Mouse (Mus musculus) hindbrain, embryonic 16.5 days (tissue): ENCODE results near the gene Phtf2. TPM values are rescaled to one million over a fixed set of nuclear protein-coding genes. Genes with fewer than 3 reads are reported as not detected.

Experiments used
- ATAC-seq: fragments of 200-750 bp; cut with Nextera tagmentation; 2 replicates; pipeline ENCODE4 v1.8.0; 2017; ENCODE audit warnings: moderate TSS enrichment, moderate library complexity
- H3K27ac ChIP-seq: fragments of 300-500 bp; sonication (generic); 2 replicates; pipeline ENCODE4 v1.5.1; 2014; ENCODE audit warnings: low read depth, mild to moderate bottlenecking, control low read depth, low read length, moderate library complexity
- H3K27me3 ChIP-seq: fragments of 300-500 bp; sonication (generic); replicated peaks from 2 replicates; pipeline ENCODE4 v1.6.1; 2014; ENCODE audit warnings: low read length; ENCODE audit not compliant: control insufficient read depth, insufficient read depth
- H3K36me3 ChIP-seq: fragments of 300-500 bp; sonication (generic); 2 replicates; pipeline ENCODE4 v1.6.1; 2014; ENCODE audit warnings: mild to moderate bottlenecking, low read length, moderate library complexity, mixed read lengths; ENCODE audit not compliant: control insufficient read depth, insufficient read depth
- H3K4me1 ChIP-seq: fragments of 300-500 bp; sonication (generic); 2 replicates; pipeline ENCODE4 v1.6.1; 2014; ENCODE audit warnings: low read depth, low read length; ENCODE audit not compliant: control insufficient read depth, insufficient read depth
- H3K4me2 ChIP-seq: fragments of 300-500 bp; sonication (generic); 2 replicates; pipeline ENCODE4 v1.6.1; 2014; ENCODE audit warnings: mild to moderate bottlenecking, low read length, control low read depth, moderate library complexity
- H3K4me3 ChIP-seq: fragments of 300-500 bp; sonication (generic); 2 replicates; pipeline ENCODE4 v1.5.1; 2014; ENCODE audit warnings: mild to moderate bottlenecking, low read length, control low read depth, moderate library complexity
- H3K9ac ChIP-seq: fragments of 300-500 bp; sonication (generic); 2 replicates; pipeline ENCODE4 v1.6.1; 2014; ENCODE audit warnings: low read depth, mild to moderate bottlenecking, control low read depth, low read length, moderate library complexity
- H3K9me3 ChIP-seq: fragments of 300-500 bp; sonication (generic); 2 replicates; pipeline ENCODE4 v1.6.1; 2014; ENCODE audit warnings: mild to moderate bottlenecking, low read length, moderate library complexity; ENCODE audit not compliant: control insufficient read depth
- WGBS: fragments of 180-500 bp; shearing (Covaris S2); extraction: QIAGEN DNeasy Blood & Tissue Kit; methylation state at CpG from one replicate; pipeline ENCODE4 v1.1.7; 2014; 5-methylcytosine and 5-hydroxymethylcytosine counted together
- polyA plus RNA-seq: library from polyadenylated mRNA; unstranded; fragments of >200 nt; fragmentation: Nextera tagmentation; extraction: Ambion mirVana; gene quantifications from 2 replicates; pipeline ENCODE4 v1.2.1, GENCODE M21; 2015

Phtf2 gene
- polyA plus RNA-seq, 1 experiment from 2014 or later, result 23.9 TPM

DNA sequence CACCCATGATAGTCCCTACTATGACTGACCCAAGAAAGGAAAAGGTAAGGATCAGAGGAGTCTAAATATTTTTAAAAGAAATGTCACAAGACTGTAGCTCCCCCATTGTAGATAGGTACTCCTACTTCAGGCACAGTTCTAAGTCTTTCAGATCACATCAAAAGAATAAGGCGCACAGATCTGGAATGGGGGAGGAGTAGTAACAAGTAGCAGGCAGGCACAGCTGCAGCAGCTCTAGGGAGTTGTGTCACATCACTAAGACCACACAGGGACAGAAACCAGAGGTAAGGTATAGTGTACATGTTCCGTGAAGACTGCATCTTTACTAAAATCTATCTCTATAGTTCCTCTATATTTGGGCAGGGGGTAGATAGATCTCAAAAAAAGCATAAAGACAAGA, 29.8 kb upstream of the Phtf2 start:
- Histone ChIP-seq H3K36me3 (no peaks in the 10 kb centered on the region), H3K4me3 (no peak overlapping the region), H3K27me3 (no peaks in the 10 kb centered on the region), H3K4me2 (no peak overlapping the region), H3K27ac (no peak overlapping the region), H3K9me3 (no peaks in the 10 kb centered on the region), H3K4me1 (no peaks in the 10 kb centered on the region), H3K9ac (no peak overlapping the region)
- ATAC-seq, result no peak
- 92% methylated on average over 2 of the region's 2 CpGs for WGBS

DNA sequence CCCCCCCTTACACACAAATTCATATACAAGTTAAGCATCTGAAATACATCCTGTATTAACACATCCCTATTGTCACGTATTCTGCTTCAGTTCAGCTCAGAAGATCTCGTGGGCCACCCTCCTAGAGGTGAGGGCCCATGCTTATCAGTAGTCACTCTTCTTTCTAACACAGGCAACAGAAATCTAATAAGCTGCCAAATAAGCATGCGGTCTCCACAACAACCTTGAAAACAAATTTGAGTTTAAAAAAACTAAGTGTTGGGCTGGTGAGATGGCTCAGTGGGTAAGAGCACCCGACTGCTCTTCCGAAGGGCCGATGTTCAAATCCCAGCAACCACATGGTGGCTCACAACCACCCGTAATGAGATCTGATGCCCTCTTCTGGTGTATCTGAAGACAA, 24.3 kb upstream of the Phtf2 start:
- ATAC-seq, result no peak
- 95% methylated on average over 7 of the region's 7 CpGs for WGBS

DNA sequence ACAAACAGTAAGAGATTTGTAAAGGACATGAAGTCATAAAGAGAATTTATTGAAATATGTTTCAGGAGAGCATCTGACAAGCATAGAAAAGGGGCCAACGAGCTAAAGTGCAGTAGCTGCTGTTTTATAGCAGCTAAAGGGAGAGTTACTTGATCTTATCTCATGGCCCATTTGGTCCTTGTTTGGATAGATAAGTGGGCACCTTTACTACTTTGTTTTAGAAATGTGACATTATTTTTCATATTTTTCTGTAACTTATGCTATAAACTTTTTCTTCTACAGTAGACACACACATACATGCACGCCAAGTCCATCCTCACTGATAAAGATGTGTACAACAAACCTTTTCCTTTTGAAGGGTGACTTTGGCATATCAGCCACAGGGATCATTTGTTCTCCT, 23.5 kb upstream of the Phtf2 start:
- Histone ChIP-seq H3K27ac (no peak overlapping the region), H3K4me2 (no peak overlapping the region), H3K9ac (no peak overlapping the region), H3K36me3 (no peaks in the 10 kb centered on the region; the same call in 1 of the 2 replicates), H3K9me3 (no peaks in the 10 kb centered on the region), H3K4me3 (no peak overlapping the region), H3K4me1 (no peaks in the 10 kb centered on the region), H3K27me3 (no peaks in the 10 kb centered on the region)
- no peak for ATAC-seq
- WGBS, result 98% methylated on average over 2 of the region's 2 CpGs

More for the DNA sequence above, 24.3 kb upstream of the Phtf2 start:
- Histone ChIP-seq H3K4me1 (no peaks in the 10 kb centered on the region), H3K4me3 (no peak overlapping the region), H3K9ac (no peak overlapping the region), H3K27me3 (no peaks in the 10 kb centered on the region), H3K36me3 (no peaks in the 10 kb centered on the region), H3K9me3 (no peaks in the 10 kb centered on the region), H3K4me2 (no peak overlapping the region), H3K27ac (no peak overlapping the region)

DNA sequence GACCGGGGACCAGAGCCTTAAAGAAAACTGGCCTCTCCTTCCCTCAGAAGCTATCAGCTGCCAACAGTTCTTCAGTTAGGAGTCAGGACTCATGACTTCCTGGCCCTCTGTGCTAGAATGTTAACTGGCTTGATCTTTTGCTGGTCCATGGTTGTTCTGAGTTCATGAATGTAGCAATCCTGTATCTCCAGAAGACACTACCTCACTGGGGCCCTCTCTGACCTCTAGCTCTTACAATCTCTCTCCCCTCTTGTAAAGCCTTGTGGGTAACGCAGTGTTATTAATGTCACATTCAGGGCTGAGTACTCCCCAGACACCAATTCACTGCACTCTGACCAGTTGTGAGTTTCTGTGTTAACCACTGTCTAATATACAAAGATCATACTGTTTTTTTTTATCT, 22.7 kb upstream of the Phtf2 start:
- Histone ChIP-seq H3K27me3 (no peaks in the 10 kb centered on the region), H3K4me2 (no peak overlapping the region), H3K9ac (no peak overlapping the region), H3K36me3 (no peaks in the 10 kb centered on the region; the same call in 1 of the 2 replicates), H3K4me3 (no peak overlapping the region), H3K27ac (no peak overlapping the region), H3K9me3 (no peaks in the 10 kb centered on the region), H3K4me1 (no peaks in the 10 kb centered on the region)
- WGBS, result 79% methylated on average over 2 of the region's 2 CpGs
- no peak for ATAC-seq

DNA sequence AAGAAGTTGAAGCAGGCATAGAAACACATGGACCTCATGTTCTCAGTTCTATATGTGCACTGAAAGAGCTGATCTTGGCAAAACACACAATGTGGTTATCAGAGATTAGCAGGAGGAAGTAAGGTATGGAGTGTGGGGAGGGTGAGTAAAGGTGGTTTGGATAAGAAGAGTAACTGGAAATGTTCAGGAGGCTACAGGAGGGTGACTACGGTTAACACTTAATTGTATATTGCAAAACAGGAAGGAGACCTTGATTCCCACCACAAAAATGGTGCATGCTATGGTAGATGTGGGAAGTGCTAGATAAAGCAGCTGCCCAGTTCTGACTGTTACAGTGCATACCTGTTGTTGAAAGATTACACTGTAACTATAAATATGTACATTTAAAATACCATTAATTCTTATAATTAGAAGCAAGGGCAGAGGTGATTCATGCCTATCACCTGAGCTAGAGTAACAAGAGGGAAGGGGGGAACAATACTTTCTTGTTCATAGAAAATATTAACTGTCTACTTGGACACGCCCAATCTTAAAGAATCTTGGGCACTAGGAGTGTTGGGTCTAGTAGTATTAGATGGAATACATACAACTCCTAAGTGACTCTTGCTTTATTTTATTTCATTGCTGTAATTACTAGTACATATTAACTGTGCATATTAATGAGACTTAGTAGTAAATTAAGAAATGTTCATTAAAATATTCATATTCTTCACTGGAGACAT, 15.7 kb upstream of the Phtf2 start:
- ATAC-seq, result no peak
- Histone ChIP-seq H3K9ac (no peak overlapping the region), H3K36me3 (peaks cover 5% of the 10 kb centered on the region), H3K4me1 (no peaks in the 10 kb centered on the region), H3K4me3 (no peak overlapping the region), H3K27me3 (no peaks in the 10 kb centered on the region), H3K4me2 (no peak overlapping the region), H3K27ac (no peak overlapping the region), H3K9me3 (no peaks in the 10 kb centered on the region)
- 98% methylated on average over 2 of the region's 2 CpGs for WGBS

DNA sequence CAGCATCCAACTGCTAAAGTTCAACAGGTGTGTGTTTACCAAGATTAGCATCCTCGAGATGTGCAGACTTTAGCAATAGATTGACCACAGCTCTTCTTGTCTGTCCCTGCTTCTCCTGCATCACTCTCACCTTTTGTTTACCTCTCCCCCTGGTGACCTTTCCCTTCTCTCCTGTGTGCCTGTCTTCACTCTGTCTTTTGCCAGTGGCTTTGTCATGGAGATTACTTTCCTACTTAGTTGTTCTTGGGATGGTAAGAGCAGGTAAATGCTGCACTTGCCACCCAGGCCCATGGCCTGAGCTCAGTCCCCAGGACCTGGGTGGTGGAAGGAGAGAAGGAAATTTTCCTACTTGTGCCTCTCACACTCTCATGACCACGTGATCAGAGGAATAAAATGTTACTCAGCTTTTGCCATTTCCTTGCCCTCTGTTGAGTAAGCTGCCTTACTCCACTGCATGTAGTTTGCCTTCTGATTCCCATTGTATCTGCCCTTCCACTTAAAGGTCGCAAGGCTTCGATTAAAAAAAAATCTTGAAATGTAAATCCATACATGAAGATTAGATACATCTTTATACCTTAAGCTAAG, 2.2 kb upstream of the Phtf2 start:
- Histone ChIP-seq H3K36me3 (peaks cover 4% of the 10 kb centered on the region; the same call in 1 of the 2 replicates), H3K9ac (no peak overlapping the region), H3K9me3 (no peaks in the 10 kb centered on the region), H3K4me1 (peaks cover 19% of the 10 kb centered on the region), H3K4me3 (no peak overlapping the region), H3K4me2 (peak overlapping the region; percentile 36), H3K27me3 (no peaks in the 10 kb centered on the region), H3K27ac (no peak overlapping the region)
- no peak for ATAC-seq
- 83% methylated on average over 4 of the region's 4 CpGs for WGBS

DNA sequence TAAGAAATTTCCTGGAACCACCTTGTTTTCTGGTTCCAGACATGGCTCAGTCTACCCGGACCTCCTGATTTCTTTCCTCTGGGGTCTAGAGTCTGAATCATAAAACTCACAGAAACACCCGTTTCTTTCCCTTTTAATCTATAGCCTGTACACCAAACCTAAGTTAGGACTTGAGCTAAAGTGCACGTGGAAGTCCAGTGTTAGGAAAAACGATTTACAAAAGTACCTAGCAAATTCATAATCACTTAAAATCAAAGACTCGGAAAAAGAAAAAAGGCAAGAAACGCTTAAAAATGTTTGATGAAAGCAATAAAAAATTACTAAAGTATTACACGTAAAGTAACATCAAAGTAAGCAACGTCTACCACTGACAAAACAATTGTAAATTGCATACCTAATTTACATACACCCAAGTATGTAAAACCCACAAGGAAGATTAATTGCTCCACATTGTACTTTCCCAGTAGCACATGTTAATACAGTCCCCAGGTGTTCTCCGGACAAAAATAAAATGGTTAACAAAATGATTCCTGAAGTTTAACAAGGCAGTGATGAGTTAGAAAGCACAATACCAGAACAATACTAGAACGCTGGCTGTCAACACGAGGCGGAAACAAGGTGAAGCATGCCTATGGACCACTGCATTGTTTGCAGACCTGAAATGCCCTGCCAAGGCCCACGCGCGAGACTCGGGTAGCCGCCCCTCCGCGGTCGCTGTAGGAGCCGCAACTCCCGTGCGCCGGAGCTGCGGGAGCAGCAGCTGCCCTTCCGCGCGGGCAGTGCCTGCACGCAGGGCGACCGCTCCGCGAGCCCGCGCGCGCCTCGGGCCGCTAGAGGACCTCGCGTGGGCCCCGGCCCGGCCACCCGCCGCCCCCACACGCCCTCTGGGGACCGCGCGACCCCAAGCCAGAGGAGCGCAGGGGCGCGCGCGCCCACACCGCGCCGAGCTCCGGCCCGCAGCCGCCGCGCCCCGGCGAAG, 838 bp downstream of the Phtf2 start:
- H3K9ac ChIP-seq, result peak overlapping the region; percentile 91
- H3K9me3 ChIP-seq, result no peaks in the 10 kb centered on the region
- H3K36me3 ChIP-seq, result no peaks in the 10 kb centered on the region
- no peaks in the 10 kb centered on the region for H3K27me3 ChIP-seq
- peak overlapping the region; percentile 88 for H3K4me3 ChIP-seq
- peak overlapping the region; percentile 97 for H3K27ac ChIP-seq
- ATAC-seq, result no peak
- WGBS, result 2% methylated on average over 34 of the region's 64 CpGs
- H3K4me1 ChIP-seq, result peaks cover 19% of the 10 kb centered on the region
- H3K4me2 ChIP-seq, result peak overlapping the region; percentile 65

DNA sequence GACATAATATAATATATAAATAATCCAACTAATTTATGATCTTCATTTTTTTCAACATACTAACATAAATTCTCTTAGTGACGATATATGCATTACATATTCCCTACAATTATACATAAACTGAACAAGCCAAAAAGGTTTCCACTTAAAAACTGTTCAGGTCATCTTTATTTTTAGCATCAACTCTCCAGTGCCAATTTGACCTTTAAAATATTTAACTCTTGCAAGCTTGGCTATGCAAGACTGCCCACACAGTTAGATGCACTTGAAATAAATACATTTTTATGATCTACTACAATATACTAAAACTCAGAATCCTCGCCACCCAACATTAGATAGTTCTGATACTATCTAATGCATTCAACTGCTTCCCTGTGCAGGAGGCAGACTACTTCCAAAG, 1.5 kb downstream of the Phtf2 start:
- Histone ChIP-seq H3K4me2 (peak overlapping the region; percentile 65), H3K36me3 (no peaks in the 10 kb centered on the region), H3K9me3 (no peaks in the 10 kb centered on the region), H3K4me1 (peaks cover 19% of the 10 kb centered on the region), H3K9ac (no peak overlapping the region), H3K4me3 (peak overlapping the region; percentile 88), H3K27ac (no peak overlapping the region), H3K27me3 (no peaks in the 10 kb centered on the region)
- ATAC-seq, result no peak
- WGBS, result 64% methylated on average over 2 of the region's 2 CpGs

DNA sequence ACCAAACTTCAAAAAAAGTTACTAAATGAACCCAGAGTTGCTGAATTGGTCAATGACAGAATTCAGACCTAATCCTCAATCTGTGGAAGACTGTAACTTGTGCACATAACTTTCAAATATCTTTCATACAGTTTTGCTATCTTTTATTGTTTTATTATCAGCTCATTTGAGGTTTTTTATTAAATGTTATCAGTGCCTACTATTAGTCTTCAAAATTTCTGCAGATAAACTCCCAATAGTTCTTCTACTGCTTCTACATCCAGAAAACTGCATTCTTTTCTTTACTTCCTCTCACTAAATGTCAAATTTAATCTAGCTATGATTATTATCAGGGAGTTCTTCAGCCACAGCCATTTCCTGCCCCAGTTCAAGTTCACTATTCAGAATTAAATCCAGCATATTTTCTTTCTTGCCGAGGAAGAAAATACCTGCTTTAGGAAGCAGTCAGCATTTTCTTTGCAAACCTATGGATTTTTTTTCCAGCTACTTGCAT, 4.9 kb downstream of the Phtf2 start:
- no peaks in the 10 kb centered on the region for H3K36me3 ChIP-seq
- no peaks in the 10 kb centered on the region for H3K27me3 ChIP-seq
- no peak overlapping the region for H3K4me3 ChIP-seq
- WGBS, result 82% methylated on average over 1 of the region's 1 CpGs
- no peak overlapping the region for H3K4me2 ChIP-seq
- no peaks in the 10 kb centered on the region for H3K9me3 ChIP-seq
- H3K27ac ChIP-seq, result no peak overlapping the region
- ATAC-seq, result no peak
- peaks cover 5% of the 10 kb centered on the region for H3K4me1 ChIP-seq
- no peak overlapping the region for H3K9ac ChIP-seq
